Mouse (Mus musculus): ENCODE measurements at regions not wholly inside any gene's neighbourhood (a gene's known extent, or its start where the extent isn't known, plus 50 kb on each side); places are given as distances from the start of the nearest gene placed in this dataset.
"Not testable (repeated sequence)": the region's sequence is repeated elsewhere in the genome, so short reads cannot be mapped to it uniquely, and the experiment has no call there.

GRCm38 (mm10) chrX:94785983-94786382, 61.6 kb downstream of the Zxdb start:
- no peak for DNase-seq (ENCODE audit: low spot score)

GRCm38 (mm10) chrX:94788331-94788920, 64.1 kb downstream of the Zxdb start:
- no peak for DNase-seq (ENCODE audit: low spot score)

GRCm38 (mm10) chrX:94796845-94797244, 72.5 kb downstream of the Zxdb start:
- not testable (repeated sequence) for DNase-seq (ENCODE audit: low spot score)

- DNase-seq (ENCODE audit: low spot score): not testable (repeated sequence)
Observed at GRCm38 (mm10) chrX:94797348-94798182, 73.2 kb downstream of the Zxdb start.

- not testable (repeated sequence) for DNase-seq (ENCODE audit: low spot score)
Observed at GRCm38 (mm10) chrX:94798183-94798619, 73.8 kb downstream of the Zxdb start.

GRCm38 (mm10) chrX:94812760-94813159, 88.4 kb downstream of the Zxdb start:
- DNase-seq (ENCODE audit: low spot score): not testable (repeated sequence)

- DNase-seq (ENCODE audit: low spot score): not testable (repeated sequence)
Observed at GRCm38 (mm10) chrX:94827524-94827923, 103.2 kb downstream of the Zxdb start.

DNA sequence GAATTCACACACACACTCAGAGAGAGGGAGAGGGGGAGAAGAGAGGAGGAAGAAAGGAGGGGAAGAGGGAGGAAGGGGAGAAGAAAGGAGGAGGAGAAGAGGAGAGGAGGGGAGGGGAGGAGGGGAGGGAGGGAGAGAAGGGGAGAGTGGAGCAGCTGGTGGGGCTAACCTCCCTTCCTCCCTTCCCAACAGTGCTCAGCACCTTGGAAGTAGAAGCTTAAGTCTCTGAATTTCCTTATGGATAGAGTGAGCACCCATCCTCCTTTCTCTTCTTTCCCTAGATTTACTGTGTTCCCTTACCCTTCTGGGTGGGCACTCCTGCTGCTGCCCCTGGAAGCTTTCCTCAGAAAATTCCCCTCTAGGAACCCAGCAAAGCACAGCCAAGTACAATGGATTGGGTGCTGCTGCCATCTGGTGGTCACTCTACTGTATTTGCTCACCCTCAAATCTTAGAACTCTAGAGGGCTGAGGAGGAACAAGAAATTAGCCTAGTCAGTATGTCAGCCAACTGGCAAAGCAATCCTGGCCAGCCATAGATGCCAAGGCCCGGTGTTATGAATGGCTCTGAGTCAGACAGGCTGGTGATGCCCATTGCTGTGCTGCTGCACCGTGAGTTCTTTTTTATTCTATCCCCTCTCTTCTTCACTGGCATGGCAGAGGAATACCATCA, 119.9 kb downstream of the Zxdb start:
- DNase-seq (ENCODE audit: low spot score): not testable (repeated sequence)

GRCm38 (mm10) chrX:94849549-94849948, 125.2 kb downstream of the Zxdb start:
- not testable (repeated sequence) for DNase-seq (ENCODE audit: low spot score)

GRCm38 (mm10) chrX:94857501-94857900, 133.1 kb downstream of the Zxdb start:
- no peak for DNase-seq (ENCODE audit: low spot score)

GRCm38 (mm10) chrX:94857954-94858353, 133.6 kb downstream of the Zxdb start:
- no peak for DNase-seq (ENCODE audit: low spot score)

- no peak for DNase-seq (ENCODE audit: low spot score)
Observed at GRCm38 (mm10) chrX:94863123-94863522, 138.8 kb downstream of the Zxdb start.

DNA sequence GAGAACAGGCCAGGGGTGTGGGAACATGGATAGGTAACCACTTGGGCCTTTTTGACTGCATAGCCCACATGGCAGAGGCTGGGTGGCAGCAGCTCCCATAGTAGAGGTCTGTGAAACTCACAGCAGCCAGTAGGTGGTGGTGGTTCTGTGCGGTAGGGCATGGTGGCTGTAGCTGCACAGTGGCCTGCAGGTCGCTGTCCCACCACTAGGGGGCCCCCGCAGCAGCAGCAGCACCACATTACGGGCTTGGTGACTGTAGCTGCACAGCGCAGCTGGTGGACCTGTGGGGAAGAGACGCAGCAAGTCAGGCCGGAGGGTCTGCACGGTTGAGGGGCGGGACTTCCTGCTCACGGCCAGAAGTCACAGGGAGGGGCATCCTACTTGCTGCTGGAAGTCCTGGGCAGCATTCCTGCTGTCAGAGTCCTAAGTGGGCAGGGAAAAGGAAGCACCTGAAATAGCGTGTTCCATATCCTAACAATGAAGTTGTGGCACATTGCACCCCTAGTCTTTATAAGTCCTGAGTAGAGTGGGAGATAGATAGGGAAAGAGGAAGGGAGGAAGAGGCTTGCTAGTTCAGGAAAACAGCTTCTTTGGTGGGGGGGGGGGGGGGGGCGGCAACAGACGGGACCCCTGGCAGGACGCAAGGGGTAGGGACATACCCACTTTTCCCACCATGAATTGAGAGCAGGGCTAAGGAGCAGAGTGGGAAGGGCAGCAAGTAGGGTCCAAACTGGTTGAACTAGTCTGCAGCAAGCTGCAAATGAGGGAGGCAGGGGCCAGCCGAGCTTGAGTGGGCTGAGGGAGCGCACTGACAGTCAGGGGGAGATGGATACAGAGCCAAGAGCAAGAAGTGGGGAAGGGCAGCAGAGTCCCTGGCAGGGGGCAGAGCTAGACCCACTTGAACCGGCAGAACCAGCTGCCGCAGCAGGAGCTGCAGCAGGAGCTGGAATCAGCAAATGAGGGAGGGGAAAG, 141.4 kb downstream of the Zxdb start:
- DNase-seq (ENCODE audit: low spot score): peak; percentile 91

DNA sequence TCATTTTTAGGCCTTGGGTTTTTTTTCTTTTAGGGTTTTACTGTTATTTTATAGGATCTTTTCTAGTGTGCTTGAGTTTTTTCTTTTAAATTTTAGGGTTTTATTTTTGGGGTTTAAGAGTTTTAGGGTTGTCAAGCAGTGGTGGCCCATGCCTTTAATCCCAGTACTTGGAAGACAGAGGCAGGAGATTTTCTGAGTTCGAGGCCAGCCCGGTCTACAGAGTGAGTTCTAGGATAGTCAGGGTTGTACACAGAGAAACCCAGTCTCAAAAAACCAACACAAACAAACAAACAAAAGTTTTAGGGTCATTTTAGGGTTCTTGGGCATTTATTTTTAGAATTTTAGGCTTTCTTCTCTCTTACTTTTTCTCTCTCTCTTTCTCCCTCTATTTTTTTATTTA, 142.9 kb downstream of the Spin4 start:
- DNase-seq (ENCODE audit: low spot score): not testable (repeated sequence)

All from retina, embryonic 14.5 days (tissue).